Comparison of ENCODE assay signal across 12 mouse cellular contexts in the genomic region with DNA sequence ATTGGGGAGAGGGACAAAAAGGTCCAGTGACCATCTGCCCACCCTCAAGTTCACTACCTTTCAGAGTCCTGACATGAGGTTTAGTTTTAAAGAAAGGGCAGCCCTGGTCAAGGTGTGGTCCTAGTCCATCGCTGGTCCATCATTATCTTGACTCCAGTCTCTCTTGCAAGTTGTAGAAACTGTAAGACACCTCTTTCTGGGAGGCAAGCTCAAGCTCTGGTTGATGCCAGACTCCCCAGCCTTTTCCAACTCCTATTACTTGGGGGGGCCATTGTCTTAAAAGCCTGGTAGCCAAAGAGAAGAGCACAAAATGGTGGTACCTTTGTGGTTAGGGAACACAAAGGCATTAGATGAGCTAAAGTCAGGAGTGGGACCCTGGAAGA. TPM values are rescaled to one million over a fixed set of nuclear protein-coding genes. Genes with fewer than 3 reads are reported as not detected.
A peak's percentile ranks its signal among the peaks of the same experiment; 100 is the strongest.
DNase-seq lines count a peak whose midpoint lies in the region; ATAC-seq lines count a peak whose summit lies in the region.
"Had no signal": no experiment of that assay in that cellular context is flagged by ENCODE, and none has a peak within 500 bp of the region (broad histone marks: within the 10 kb centered on the region; RNA-seq: fewer than 3 reads in every experiment).

No protein-coding gene starts in this region.

- H3K27me3 ChIP-seq in hindbrain, embryonic 10.5 days (ENCODE audit: insufficient read depth, poor library complexity, severe bottlenecking): no peaks in the 10 kb centered on the region; the same call in 1 of the 2 replicates
- H3K27me3 ChIP-seq in hindbrain, embryonic 12.5 days: peaks cover 3% of the 10 kb centered on the region; the same call in 1 of the 2 replicates
- no peaks in the 10 kb centered on the region for H3K27me3 ChIP-seq in midbrain, embryonic 11.5 days (ENCODE audit: control insufficient read depth, insufficient read depth, low read length)
- H3K27me3 ChIP-seq in midbrain, embryonic 10.5 days (ENCODE audit: low read depth, poor library complexity, severe bottlenecking): no peaks in the 10 kb centered on the region; the same call in 1 of the 2 replicates
- H3K27me3 ChIP-seq in limb, embryonic 12.5 days: no peaks in the 10 kb centered on the region; the same call in 1 of the 2 replicates
- peaks cover 3% of the 10 kb centered on the region; the same call in 1 of the 2 replicates for H3K27me3 ChIP-seq in midbrain, embryonic 15.5 days (replicated peaks)
- H3K27me3 ChIP-seq: midbrain, embryonic 12.5 days; neural tube, embryonic 12.5 days had no signal

- H3K9me3 ChIP-seq in hindbrain, embryonic 10.5 days: no peaks in the 10 kb centered on the region
- no peaks in the 10 kb centered on the region for H3K9me3 ChIP-seq in hindbrain, embryonic 12.5 days (replicated peaks)
- no peaks in the 10 kb centered on the region for H3K9me3 ChIP-seq in midbrain, embryonic 11.5 days (ENCODE audit: control insufficient read depth, low read length)
- H3K9me3 ChIP-seq in midbrain, embryonic 10.5 days (replicated peaks): no peaks in the 10 kb centered on the region
- H3K9me3 ChIP-seq in limb, embryonic 12.5 days: no peaks in the 10 kb centered on the region
- H3K9me3 ChIP-seq in midbrain, embryonic 15.5 days: no peaks in the 10 kb centered on the region
- H3K9me3 ChIP-seq: heart, embryonic 15.5 days; limb, embryonic 13.5 days; midbrain, embryonic 12.5 days; neural tube, embryonic 12.5 days had no signal

- ATAC-seq in hindbrain, embryonic 12.5 days (ENCODE audit: low FRiP score): no peak
- no peak for ATAC-seq in midbrain, embryonic 11.5 days (ENCODE audit: low FRiP score)
- no peak for ATAC-seq in limb, embryonic 12.5 days (ENCODE audit: insufficient number of reproducible peaks, insufficient read depth, low FRiP score, low TSS enrichment, low read depth)
- no peak for ATAC-seq in midbrain, embryonic 15.5 days (replicated peaks)
- no peak for ATAC-seq in inflammation-experienced regulatory T-cells, adult 6 months

- DNase-seq in hindbrain, embryonic 10.5 days (ENCODE audit: low spot score): no peak
- no peak for DNase-seq in midbrain, embryonic 11.5 days (ENCODE audit: low spot score, missing footprints)
- no peak for DNase-seq in midbrain, embryonic 10.5 days (ENCODE audit: low spot score)
- DNase-seq in spleen, adult 18-20 months: no peak

- peaks cover 9% of the 10 kb centered on the region for H3K36me3 ChIP-seq in hindbrain, embryonic 10.5 days
- H3K36me3 ChIP-seq in hindbrain, embryonic 12.5 days: no peaks in the 10 kb centered on the region
- 0 out of 2 replicates have a peak, but pooled peaks cover 4% of the 10 kb centered on the region for H3K36me3 ChIP-seq in midbrain, embryonic 11.5 days (ENCODE audit: control insufficient read depth, insufficient read depth, low read length)
- peaks cover 9% of the 10 kb centered on the region for H3K36me3 ChIP-seq in midbrain, embryonic 10.5 days
- H3K36me3 ChIP-seq in limb, embryonic 12.5 days: peaks cover 9% of the 10 kb centered on the region
- H3K36me3 ChIP-seq in midbrain, embryonic 15.5 days (replicated peaks): no peaks in the 10 kb centered on the region

- no peak overlapping the region for H3K4me2 ChIP-seq in hindbrain, embryonic 12.5 days (replicated peaks)
- H3K4me2 ChIP-seq in midbrain, embryonic 11.5 days: 0 out of 2 replicates have a peak overlapping the region, but pooled peaks have one; percentile 81
- 0 out of 2 replicates have a peak overlapping the region, but pooled peaks have one; percentile 86 for H3K4me2 ChIP-seq in limb, embryonic 12.5 days
- H3K4me2 ChIP-seq in midbrain, embryonic 15.5 days: peak overlapping the region; percentile 93; the same call in 1 of the 2 replicates

- peak overlapping the region; percentile 56 for H3K27ac ChIP-seq in hindbrain, embryonic 10.5 days
- H3K27ac ChIP-seq in hindbrain, embryonic 12.5 days: no peak overlapping the region
- H3K27ac ChIP-seq in midbrain, embryonic 11.5 days (ENCODE audit: low read depth, low read length): no peak overlapping the region
- no peak overlapping the region for H3K27ac ChIP-seq in midbrain, embryonic 10.5 days (replicated peaks)
- no peak overlapping the region for H3K27ac ChIP-seq in limb, embryonic 12.5 days
- peak overlapping the region; percentile 89 for H3K27ac ChIP-seq in midbrain, embryonic 15.5 days
- H3K27ac ChIP-seq: neural tube, embryonic 12.5 days had no signal

- WGBS in hindbrain, embryonic 10.5 days: 88% methylated on average over 1 of the region's 1 CpGs
- 90% methylated on average over 1 of the region's 1 CpGs for WGBS in hindbrain, embryonic 12.5 days
- WGBS in midbrain, embryonic 11.5 days: 86% methylated on average over 1 of the region's 1 CpGs
- WGBS in midbrain, embryonic 10.5 days: 85% methylated on average over 1 of the region's 1 CpGs
- 81% methylated on average over 1 of the region's 1 CpGs for WGBS in limb, embryonic 12.5 days
- WGBS in midbrain, embryonic 15.5 days: 90% methylated on average over 1 of the region's 1 CpGs

- no peak overlapping the region for H3K9ac ChIP-seq in hindbrain, embryonic 12.5 days
- no peak overlapping the region for H3K9ac ChIP-seq in midbrain, embryonic 11.5 days (ENCODE audit: low read length)
- no peak overlapping the region for H3K9ac ChIP-seq in limb, embryonic 12.5 days (replicated peaks)
- H3K9ac ChIP-seq in midbrain, embryonic 15.5 days: no peak overlapping the region
- H3K9ac ChIP-seq: heart, embryonic 15.5 days; limb, embryonic 13.5 days; midbrain, embryonic 12.5 days; neural tube, embryonic 12.5 days had no signal

- H3K4me1 ChIP-seq in hindbrain, embryonic 10.5 days (replicated peaks): peaks cover 19% of the 10 kb centered on the region
- H3K4me1 ChIP-seq in hindbrain, embryonic 12.5 days: peaks cover 18% of the 10 kb centered on the region
- peaks cover 10% of the 10 kb centered on the region for H3K4me1 ChIP-seq in midbrain, embryonic 11.5 days (ENCODE audit: control insufficient read depth, insufficient read depth, low read length)
- H3K4me1 ChIP-seq in midbrain, embryonic 10.5 days: peaks cover 19% of the 10 kb centered on the region
- H3K4me1 ChIP-seq in limb, embryonic 12.5 days (replicated peaks): peaks cover 10% of the 10 kb centered on the region
- peaks cover 32% of the 10 kb centered on the region for H3K4me1 ChIP-seq in midbrain, embryonic 15.5 days

- H3K4me3 ChIP-seq in hindbrain, embryonic 10.5 days: peak overlapping the region; percentile 74; the same call in 1 of the 2 replicates
- no peak overlapping the region for H3K4me3 ChIP-seq in hindbrain, embryonic 12.5 days
- H3K4me3 ChIP-seq in midbrain, embryonic 11.5 days (ENCODE audit: low read depth, low read length): no peak overlapping the region
- no peak overlapping the region for H3K4me3 ChIP-seq in midbrain, embryonic 10.5 days
- H3K4me3 ChIP-seq in limb, embryonic 12.5 days (replicated peaks): no peak overlapping the region
- H3K4me3 ChIP-seq in midbrain, embryonic 15.5 days: no peak overlapping the region

RNA-seq across cellular contexts. Expression of gene Ubr2, which starts 1.3 kb away (rescaled TPM):
- 16.7 and 17.6 TPM in 2 replicates for polyA plus RNA-seq in hindbrain, embryonic 10.5 days (2016; fragmentation: Nextera tagmentation; extraction: Ambion mirVana)
- polyA plus RNA-seq in hindbrain, embryonic 12.5 days (2016; fragmentation: Nextera tagmentation; extraction: Ambion mirVana): 23.5 and 23.7 TPM in 2 replicates
- 18.1 and 18.7 TPM in 2 replicates for polyA plus RNA-seq in midbrain, embryonic 11.5 days (2014; fragmentation: Nextera tagmentation; extraction: Ambion mirVana)
- polyA plus RNA-seq in midbrain, embryonic 10.5 days (2016; fragmentation: Nextera tagmentation; extraction: Ambion mirVana): 15.5 and 16.5 TPM in 2 replicates
- 22.2 and 22.9 TPM in 2 replicates for polyA plus RNA-seq in limb, embryonic 12.5 days (2016; fragmentation: Nextera tagmentation; extraction: Ambion mirVana)
- 17.0 and 18.3 TPM in 2 replicates for polyA plus RNA-seq in midbrain, embryonic 15.5 days (2015; fragmentation: Nextera tagmentation; extraction: Ambion mirVana)
- 10 to 100 TPM; 12.1 to 19.4 (median 13.2) TPM for polyA plus RNA-seq in inflammation-experienced regulatory T-cells, adult 6 months (2017; shearing (Covaris generic))

Comparison
In these comparisons a context has a peak if more than half of its experiments do, and no peak if none do; other contexts are left out.
1. H3K27ac ChIP-seq: peak in hindbrain, embryonic 10.5 days (single experiment) and midbrain, embryonic 15.5 days (single experiment); none in hindbrain, embryonic 12.5 days (single experiment), midbrain, embryonic 11.5 days (single experiment), midbrain, embryonic 10.5 days (single experiment) and limb, embryonic 12.5 days (single experiment).